In the genomic region with DNA sequence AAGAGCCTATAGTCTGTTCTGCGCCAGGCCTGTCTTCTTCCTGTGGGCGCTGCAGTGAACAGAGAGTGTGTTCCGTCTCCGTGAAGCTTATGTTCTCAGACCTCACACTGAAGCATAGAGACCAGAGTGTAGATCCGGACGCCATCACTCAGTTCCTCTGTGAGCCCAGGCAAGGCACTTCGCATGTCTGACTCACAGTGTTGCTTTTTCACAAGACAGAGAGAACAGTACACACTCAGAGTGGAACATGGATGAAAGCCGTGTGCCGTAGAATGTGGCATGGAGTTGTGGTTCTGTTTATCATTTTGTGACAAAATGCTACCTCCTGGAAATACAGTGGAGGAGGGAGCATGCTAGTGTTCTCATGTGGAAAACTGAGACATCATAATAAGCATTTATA, we compare ENCODE assay signal across 19 mouse cellular contexts.
DNase-seq lines count a peak whose midpoint lies in the region; ATAC-seq and TF ChIP-seq lines count a peak whose summit lies in the region.
"Had no signal": no experiment of that assay in that cellular context is flagged by ENCODE, and none has a peak within 500 bp of the region (broad histone marks: within the 10 kb centered on the region; RNA-seq: fewer than 3 reads in every experiment).

No protein-coding gene starts in this region.

- 78% methylated on average over 9 of the region's 9 CpGs for whole genome bisulfite sequencing in forebrain, postnatal 0 days
- WGBS in forebrain, embryonic 11.5 days: 92% methylated on average over 9 of the region's 9 CpGs
- WGBS in lung, embryonic 16.5 days: 62% methylated on average over 9 of the region's 9 CpGs

- H3K4me3 ChIP-seq in forebrain, postnatal 0 days (ENCODE audit: low read depth, low read length): no peak overlapping the region
- no peak overlapping the region for H3K4me3 ChIP-seq in forebrain, embryonic 11.5 days (ENCODE audit: low read depth, low read length)
- no peak overlapping the region for H3K4me3 ChIP-seq in lung, embryonic 16.5 days (ENCODE audit: low read length)
- H3K4me3 ChIP-seq: heart, embryonic 13.5 days; left cerebral cortex, adult 2 months had no signal

- no peaks in the 10 kb centered on the region for H3K9me3 ChIP-seq in forebrain, postnatal 0 days (ENCODE audit: low read length)
- H3K9me3 ChIP-seq in forebrain, embryonic 11.5 days (ENCODE audit: control insufficient read depth, low read length): no peaks in the 10 kb centered on the region
- H3K9me3 ChIP-seq in lung, embryonic 16.5 days (ENCODE audit: control insufficient read depth, low read length): no peaks in the 10 kb centered on the region
- H3K9me3 ChIP-seq: heart, embryonic 13.5 days had no signal

- 0 out of 2 replicates have a peak overlapping the region, but pooled peaks have one; percentile 16 for H3K27ac ChIP-seq in forebrain, postnatal 0 days (ENCODE audit: low read depth, low read length)
- H3K27ac ChIP-seq in forebrain, embryonic 11.5 days (ENCODE audit: low read depth, low read length): no peak overlapping the region
- H3K27ac ChIP-seq in lung, embryonic 16.5 days (ENCODE audit: low read length): no peak overlapping the region
- H3K27ac ChIP-seq: heart, embryonic 13.5 days; hindbrain, embryonic 14.5 days; left cerebral cortex, adult 2 months had no signal

- H3K27me3 ChIP-seq in forebrain, postnatal 0 days (ENCODE audit: insufficient read depth, low read length): no peaks in the 10 kb centered on the region
- no peaks in the 10 kb centered on the region for H3K27me3 ChIP-seq in forebrain, embryonic 11.5 days (ENCODE audit: control insufficient read depth, insufficient read depth, low read length)
- no peaks in the 10 kb centered on the region for H3K27me3 ChIP-seq in lung, embryonic 16.5 days (ENCODE audit: control insufficient read depth, insufficient read depth, low read depth, low read length)
- H3K27me3 ChIP-seq: heart, embryonic 13.5 days had no signal

- peaks cover 15% of the 10 kb centered on the region for H3K4me1 ChIP-seq in forebrain, postnatal 0 days (ENCODE audit: insufficient read depth)
- no peaks in the 10 kb centered on the region for H3K4me1 ChIP-seq in forebrain, embryonic 11.5 days (replicated peaks; ENCODE audit: control insufficient read depth, insufficient read depth, low read length)
- peaks cover 17% of the 10 kb centered on the region for H3K4me1 ChIP-seq in lung, embryonic 16.5 days (replicated peaks; ENCODE audit: control insufficient read depth, insufficient read depth, low read length)

- no peak for DNase-seq in forebrain, postnatal 0 days
- no peak for DNase-seq in forebrain, embryonic 11.5 days (ENCODE audit: low spot score)
- DNase-seq in lung, postnatal 25 days (ENCODE audit: low spot score): no peak
- peak; percentile 23 for DNase-seq in CD4-positive helper T cell, adult 2 months (ENCODE audit: low read depth, low spot score)
- peak; percentile 65 for DNase-seq in naive thymus-derived CD4-positive, alpha-beta T cell, adult 2 months (ENCODE audit: low read depth)
- DNase-seq in adrenal gland, postnatal 4 days (ENCODE audit: low spot score in 2 of 2): no peak
- DNase-seq: cerebellum, adult 8-10 months; kidney, adult 2 months; kidney, postnatal 14 days; left cerebral cortex, postnatal 4 days; liver; liver, postnatal 0 days; right cerebral cortex, postnatal 14 days; spleen, adult 18-20 months had no signal

- ATAC-seq in forebrain, postnatal 0 days: peak; percentile 37
- no peak for ATAC-seq in forebrain, embryonic 11.5 days (replicated peaks; ENCODE audit: low FRiP score)
- peak; percentile 35; the same call in 1 of the 2 replicates for ATAC-seq in lung, embryonic 16.5 days (ENCODE audit: low read depth)
- no peak for ATAC-seq in megakaryocyte-erythroid progenitor cell, adult 5-6 weeks (replicated peaks; ENCODE audit: low FRiP score, low TSS enrichment, poor library complexity, severe bottlenecking)
- ATAC-seq: liver, postnatal 0 days had no signal

- H3K4me2 ChIP-seq in forebrain, postnatal 0 days (ENCODE audit: low read depth): no peak overlapping the region
- no peak overlapping the region for H3K4me2 ChIP-seq in forebrain, embryonic 11.5 days (ENCODE audit: low read depth, low read length, severe bottlenecking)
- H3K4me2 ChIP-seq in lung, embryonic 16.5 days (ENCODE audit: low read depth, low read length): no peak overlapping the region
- H3K4me2 ChIP-seq: heart, embryonic 13.5 days; hindbrain, embryonic 14.5 days had no signal

- H3K36me3 ChIP-seq in forebrain, postnatal 0 days (ENCODE audit: insufficient read depth): no peaks in the 10 kb centered on the region
- H3K36me3 ChIP-seq in forebrain, embryonic 11.5 days (ENCODE audit: control insufficient read depth, insufficient read depth, low read length): no peaks in the 10 kb centered on the region
- H3K36me3 ChIP-seq in lung, embryonic 16.5 days (ENCODE audit: control insufficient read depth, insufficient read depth, low read length): no peaks in the 10 kb centered on the region
- H3K36me3 ChIP-seq: heart, embryonic 13.5 days had no signal

- no peak overlapping the region for H3K9ac ChIP-seq in forebrain, postnatal 0 days
- no peak overlapping the region for H3K9ac ChIP-seq in forebrain, embryonic 11.5 days (ENCODE audit: low read length)
- H3K9ac ChIP-seq in lung, embryonic 16.5 days (ENCODE audit: low read length): no peak overlapping the region
- H3K9ac ChIP-seq: heart, embryonic 13.5 days; liver, postnatal 0 days had no signal

- TF ChIP-seq CTCF in forebrain, postnatal 0 days (IDR thresholded peaks at IDR 0.05; ENCODE audit: low read depth): no peak

Comparison
In these comparisons a context has a peak if more than half of its experiments do, and no peak if none do; other contexts are left out.
1. ATAC-seq: peak in forebrain, postnatal 0 days (single experiment) and lung, embryonic 16.5 days (single experiment); none in forebrain, embryonic 11.5 days (single experiment) and megakaryocyte-erythroid progenitor cell, adult 5-6 weeks (single experiment).
2. DNase-seq: peak in CD4-positive helper T cell, adult 2 months (single experiment) and naive thymus-derived CD4-positive, alpha-beta T cell, adult 2 months (single experiment); none in forebrain, postnatal 0 days (single experiment), forebrain, embryonic 11.5 days (single experiment), lung, postnatal 25 days (single experiment) and adrenal gland, postnatal 4 days (0 of 2).